Mouse (Mus musculus) midbrain, embryonic 12.5 days (tissue): ENCODE results near the gene Epha5. TPM values are rescaled to one million over a fixed set of nuclear protein-coding genes. Genes with fewer than 3 reads are reported as not detected.

ENCODE experiments used
- ATAC-seq: fragments of 200-750 bp; cut with Nextera tagmentation; 2 replicates; pipeline ENCODE4 v1.8.0; 2017; ENCODE audit warnings: low read depth, moderate TSS enrichment, moderate library complexity; ENCODE audit not compliant: low FRiP score
- H3K27ac ChIP-seq: fragments of 300-500 bp; sonication (generic); replicated peaks from 2 replicates; pipeline ENCODE4 v1.5.1; 2016; ENCODE audit warnings: mild to moderate bottlenecking
- H3K27me3 ChIP-seq: fragments of 300-500 bp; sonication (generic); 2 replicates; pipeline ENCODE4 v1.6.1; 2016; ENCODE audit warnings: mild to moderate bottlenecking
- H3K36me3 ChIP-seq: fragments of 300-500 bp; sonication (generic); 2 replicates; pipeline ENCODE4 v1.6.1; 2016
- H3K4me1 ChIP-seq: fragments of 300-500 bp; sonication (generic); 2 replicates; pipeline ENCODE4 v1.6.1; 2016
- H3K4me2 ChIP-seq: fragments of 300-500 bp; sonication (generic); replicated peaks from 2 replicates; pipeline ENCODE4 v1.6.1; 2016; ENCODE audit warnings: mild to moderate bottlenecking, moderate library complexity
- H3K4me3 ChIP-seq: fragments of 300-500 bp; sonication (generic); 2 replicates; pipeline ENCODE4 v1.5.1; 2016; ENCODE audit warnings: mild to moderate bottlenecking
- H3K9ac ChIP-seq: fragments of 300-500 bp; sonication (generic); replicated peaks from 2 replicates; pipeline ENCODE4 v1.6.1; 2016; ENCODE audit warnings: mild to moderate bottlenecking, moderate library complexity
- H3K9me3 ChIP-seq: fragments of 300-500 bp; sonication (generic); 2 replicates; pipeline ENCODE4 v1.6.1; 2016; ENCODE audit warnings: mild to moderate bottlenecking
- WGBS: fragments of 180-500 bp; shearing (Covaris S2); methylation state at CpG from one replicate; pipeline ENCODE4 v1.1.7; 2016; 5-methylcytosine and 5-hydroxymethylcytosine counted together
- polyA plus RNA-seq: library from polyadenylated mRNA; unstranded; fragments of >200 nt; fragmentation: Nextera tagmentation; extraction: Ambion mirVana; gene quantifications from 2 replicates; pipeline ENCODE4 v1.2.1, GENCODE M21; 2016

Gene Epha5
- polyA plus RNA-seq, 1 experiment from 2014 or later, result 42.4 TPM

DNA sequence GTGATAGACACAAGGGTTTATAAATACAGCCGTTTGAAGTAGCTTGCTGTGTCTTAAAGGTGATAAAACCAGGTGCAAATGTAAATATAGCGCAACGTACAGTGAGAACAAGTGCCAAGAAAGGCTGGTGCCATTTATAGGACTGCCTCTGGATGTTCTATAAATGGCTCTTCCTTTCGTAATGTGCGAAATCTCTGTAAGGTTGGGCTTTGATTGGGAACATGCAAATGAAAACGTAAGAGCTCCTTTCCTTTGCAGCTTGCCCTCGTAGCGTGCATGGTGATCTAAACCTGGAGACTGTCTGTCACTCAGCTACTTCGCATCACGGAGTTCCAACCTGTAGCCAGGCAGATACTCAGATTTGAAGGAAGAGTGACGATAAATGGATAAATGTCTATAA, 321.2 kb downstream of the Epha5 start:
- 88% methylated on average over 11 of the region's 11 CpGs for WGBS
- ATAC-seq, result no peak
- no peaks in the 10 kb centered on the region for H3K9me3 ChIP-seq

DNA sequence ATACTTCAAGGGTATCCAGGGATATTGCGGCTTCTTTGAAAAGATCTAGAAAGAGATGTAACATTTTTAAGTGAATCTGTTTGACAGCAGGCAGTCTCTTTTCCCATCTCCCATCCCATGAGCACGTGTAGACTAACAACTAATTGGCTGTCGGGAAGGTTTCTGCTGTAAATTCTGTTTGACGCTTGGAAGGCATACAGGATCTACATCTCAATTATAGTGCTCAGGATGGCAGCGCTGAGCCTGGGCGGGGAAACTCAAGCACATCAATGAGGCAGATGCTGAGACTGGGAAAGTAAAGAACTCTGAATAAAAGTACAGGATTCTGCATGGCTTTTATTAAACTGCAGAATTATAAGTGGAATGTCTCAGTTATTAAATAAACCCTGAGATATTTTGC, 335.9 kb downstream of the Epha5 start:
- Histone ChIP-seq H3K4me1 (no peaks in the 10 kb centered on the region), H3K9me3 (no peaks in the 10 kb centered on the region), H3K27me3 (no peaks in the 10 kb centered on the region), H3K4me2 (no peak overlapping the region), H3K9ac (no peak overlapping the region), H3K4me3 (no peak overlapping the region), H3K36me3 (no peaks in the 10 kb centered on the region), H3K27ac (no peak overlapping the region)
- ATAC-seq, result no peak
- 52% methylated on average over 6 of the region's 6 CpGs for WGBS

More for the DNA sequence above, 321.2 kb downstream of the Epha5 start:
- no peak overlapping the region for H3K9ac ChIP-seq
- H3K36me3 ChIP-seq, result no peaks in the 10 kb centered on the region
- H3K27ac ChIP-seq, result no peak overlapping the region
- H3K27me3 ChIP-seq, result no peaks in the 10 kb centered on the region
- no peak overlapping the region for H3K4me2 ChIP-seq
- H3K4me3 ChIP-seq, result no peak overlapping the region
- no peaks in the 10 kb centered on the region for H3K4me1 ChIP-seq

DNA sequence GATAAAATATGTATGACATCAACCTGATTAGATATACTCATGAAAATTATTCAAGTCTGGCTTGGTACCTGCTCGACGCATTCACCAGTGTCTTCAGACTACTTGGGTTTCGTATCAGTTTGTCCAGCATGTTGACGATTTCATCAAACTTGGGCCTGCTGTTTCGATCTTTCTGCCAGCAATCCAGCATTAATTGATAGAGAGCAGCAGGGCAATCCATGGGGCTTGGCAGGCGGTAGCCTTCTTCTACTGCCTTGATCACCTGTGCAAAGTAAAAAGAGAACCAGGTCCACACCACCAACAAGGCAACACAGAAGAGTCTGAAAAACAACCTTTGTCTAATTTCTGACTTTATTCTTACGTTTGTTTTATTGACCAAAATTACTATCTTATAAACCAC, 346.2 kb downstream of the Epha5 start:
- no peaks in the 10 kb centered on the region for H3K27me3 ChIP-seq
- H3K4me3 ChIP-seq, result no peak overlapping the region
- no peak overlapping the region for H3K27ac ChIP-seq
- no peak for ATAC-seq
- no peaks in the 10 kb centered on the region for H3K4me1 ChIP-seq
- no peak overlapping the region for H3K4me2 ChIP-seq
- H3K9ac ChIP-seq, result no peak overlapping the region
- WGBS, result 81% methylated on average over 7 of the region's 7 CpGs
- no peaks in the 10 kb centered on the region for H3K36me3 ChIP-seq
- no peaks in the 10 kb centered on the region for H3K9me3 ChIP-seq

DNA sequence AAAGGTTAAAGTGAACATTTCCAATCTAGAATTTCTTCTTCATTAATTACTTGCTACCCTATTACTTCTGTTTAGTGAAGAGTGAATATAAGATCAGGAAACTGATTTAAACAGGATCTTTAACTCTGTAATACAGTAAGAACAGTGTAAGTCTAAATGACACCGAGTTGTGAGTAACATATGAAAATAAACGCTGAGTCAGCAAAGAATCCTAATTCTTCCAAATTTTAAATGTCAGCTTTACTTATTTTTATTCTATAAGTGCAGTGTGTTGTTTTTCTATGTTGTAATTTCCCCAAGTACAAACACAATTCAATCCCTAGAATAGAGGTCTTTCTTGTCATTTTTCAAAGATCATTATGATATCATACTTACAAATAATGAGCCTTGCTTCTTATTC, 363.3 kb downstream of the Epha5 start:
- H3K27me3 ChIP-seq, result no peaks in the 10 kb centered on the region
- 90% methylated on average over 2 of the region's 2 CpGs for WGBS

DNA sequence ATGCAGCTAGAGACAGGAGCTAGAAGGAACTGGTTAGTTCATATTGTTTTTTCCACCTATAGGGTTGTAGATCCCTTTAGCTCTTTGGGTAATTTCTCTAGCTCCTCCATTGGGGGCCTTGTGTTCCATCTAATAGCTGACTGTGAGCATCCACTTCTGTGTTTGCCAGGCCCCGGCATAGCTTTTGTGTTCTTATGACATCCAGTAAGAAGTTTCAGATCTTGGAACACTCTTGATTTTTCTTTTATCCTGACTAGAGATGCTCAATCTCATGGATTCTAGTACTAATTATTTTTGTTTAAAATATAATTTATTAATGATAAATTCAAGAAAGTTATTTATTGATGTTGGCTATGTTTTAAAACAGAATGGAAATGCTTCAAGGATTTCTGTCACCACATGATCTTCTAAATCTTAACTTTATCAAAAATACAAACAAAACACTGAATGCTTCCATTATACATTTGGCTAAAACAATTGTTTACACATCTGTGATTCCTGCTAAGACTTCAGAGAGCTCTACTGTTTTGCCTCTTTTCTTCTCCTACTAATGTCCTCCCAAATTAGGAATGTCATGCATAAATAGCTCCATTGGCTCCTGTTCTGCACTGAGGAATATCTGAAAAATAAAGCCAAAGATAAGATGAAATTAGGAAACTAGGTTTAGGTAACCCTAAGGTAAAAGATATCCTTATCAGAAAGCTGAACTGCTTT, 379.8 kb downstream of the Epha5 start:
- 93% methylated on average over 1 of the region's 1 CpGs for WGBS
- no peak overlapping the region for H3K9ac ChIP-seq
- no peaks in the 10 kb centered on the region for H3K4me1 ChIP-seq
- no peaks in the 10 kb centered on the region for H3K9me3 ChIP-seq
- no peak overlapping the region for H3K27ac ChIP-seq
- ATAC-seq, result no peak
- H3K4me3 ChIP-seq, result no peak overlapping the region
- no peaks in the 10 kb centered on the region for H3K27me3 ChIP-seq
- H3K36me3 ChIP-seq, result no peaks in the 10 kb centered on the region
- H3K4me2 ChIP-seq, result no peak overlapping the region

More for the DNA sequence above, 363.3 kb downstream of the Epha5 start:
- Histone ChIP-seq H3K9ac (no peak overlapping the region), H3K4me1 (0 out of 2 replicates have a peak, but pooled peaks cover 2% of the 10 kb centered on the region), H3K36me3 (no peaks in the 10 kb centered on the region), H3K4me2 (no peak overlapping the region), H3K27ac (no peak overlapping the region), H3K9me3 (no peaks in the 10 kb centered on the region), H3K4me3 (no peak overlapping the region)
- ATAC-seq, result no peak
